Mouse (Mus musculus) liver, embryonic 14.5 days (tissue): ENCODE results near the gene Ptpn13.

Experiments
- CTCF ChIP-seq: IDR thresholded peaks from 2 replicates; pipeline ENCODE4 v1.5.1; 2016; ENCODE audit warnings: antibody characterized with exemption, low read depth, control low read depth
- EP300 ChIP-seq: IDR thresholded peaks from 2 replicates; pipeline ENCODE4 v1.6.1; 2016; ENCODE audit warnings: antibody characterized with exemption, low read depth

DNA sequence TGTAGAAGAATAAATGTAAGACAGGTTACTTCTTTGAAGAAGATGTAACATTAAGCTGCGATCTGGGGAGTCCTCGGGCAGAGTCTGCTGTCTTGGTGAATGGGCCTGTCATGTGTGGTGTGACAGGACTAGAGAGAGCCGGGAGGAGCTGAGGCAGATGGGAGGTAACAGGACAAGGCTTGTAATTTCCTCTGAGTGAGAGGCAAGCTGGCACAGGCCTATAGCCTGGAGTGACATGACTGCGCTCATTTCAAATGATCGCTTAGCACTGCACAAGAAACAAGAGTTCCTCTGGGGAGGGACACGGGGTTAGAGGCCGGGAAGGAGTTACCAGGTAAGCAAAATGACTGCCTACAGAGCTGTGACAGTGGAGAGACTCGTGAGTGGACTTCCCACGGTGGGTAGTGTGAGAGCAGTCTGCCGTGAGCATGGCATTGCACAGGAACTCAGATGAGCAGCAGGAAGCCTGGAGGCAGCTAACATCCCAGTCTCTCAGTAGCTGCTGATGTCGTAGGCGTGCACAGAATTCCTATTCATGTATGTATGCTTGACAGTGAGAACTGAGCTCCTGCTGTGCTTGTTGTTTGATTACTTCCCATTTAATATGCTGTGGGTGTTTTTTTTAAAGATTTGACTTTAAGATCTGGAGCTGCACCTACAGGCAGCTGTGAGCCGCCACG, 171.6 kb downstream of the Ptpn13 start:
- TF ChIP-seq CTCF = no peak
- no peak for TF ChIP-seq EP300
